Mouse (Mus musculus) large intestine, adult 2 months (tissue): ENCODE measurements around the gene Zfp960. TPM values are rescaled to one million over a fixed set of nuclear protein-coding genes. Genes with fewer than 3 reads are reported as not detected.
"Not testable (repeated sequence)": the region's sequence is repeated elsewhere in the genome, so short reads cannot be mapped to it uniquely, and the experiment has no call there.

ENCODE experiments used
- DNase-seq: peaks from one replicate; pipeline ENCODE4 v3.0.0-alpha.2; 2012; ENCODE audit warnings: low read depth, low spot score
- WGBS: fragments of 180-500 bp; shearing (Covaris S2); methylation state at CpG from one replicate; pipeline ENCODE4 v1.1.7; 2018; 5-methylcytosine and 5-hydroxymethylcytosine counted together
- polyA plus RNA-seq: library from polyadenylated mRNA; depleted of rRNA; stranded (reverse); fragments of >200 nt; gene quantifications from 2 replicates; pipeline ENCODE4 v1.2.3, GENCODE M21; 2012; rRNA removed

Zfp960 gene
- polyA plus RNA-seq, result 0.21 and 0.40 TPM in 2 replicates

- peak; percentile 90 for DNase-seq
- under 1% methylated on average over 21 of the region's 21 CpGs for WGBS
These were observed at the start of gene Zfp960 for GRCm38 (mm10) chr17:17063628-17064494. Gene Zfp960, plus strand, starts transcription at chr17:17064113.

- 100% methylated on average over 2 of the region's 2 CpGs for WGBS
- not testable (repeated sequence) for DNase-seq
These were observed 45.8 kb upstream of the Zfp960 start for GRCm38 (mm10) chr17:17018071-17018470.

- 52% methylated on average over 1 of the region's 1 CpGs for WGBS
- DNase-seq, result not testable (repeated sequence)
These were observed 4.3 kb upstream of the Zfp960 start for GRCm38 (mm10) chr17:17059566-17059965.

GRCm38 (mm10) chr17:17120830-17121502 is 57.1 kb downstream of the Zfp960 start, which contains the start of gene Zfp97:
Gene Zfp97, plus strand, starts transcription at chr17:17121415.
- DNase-seq, result not testable (repeated sequence)
- WGBS, result no CpG with 5 or more reads among the region's 8 CpGs

Other genes starting within 250 kb of the Zfp960 start
- gene Zfp97, start 57.3 kb downstream of the Zfp960 start, polyA plus RNA-seq, result 0.46 and 1.0 TPM in 2 replicates